Mouse (Mus musculus) midbrain, embryonic 11.5 days (tissue): ENCODE measurements around the gene Rgs8. TPM values are rescaled to one million over a fixed set of nuclear protein-coding genes. Genes with fewer than 3 reads are reported as not detected.

Experiments
- ATAC-seq: fragments of 200-750 bp; cut with Nextera tagmentation; 2 replicates; pipeline ENCODE4 v1.8.0; 2017; ENCODE audit warnings: moderate TSS enrichment, moderate library complexity; ENCODE audit not compliant: low FRiP score
- DNase-seq: peaks from one replicate; pipeline ENCODE4 v3.0.0; 2015; ENCODE audit warnings: low spot score; ENCODE audit errors: missing footprints
- H3K27ac ChIP-seq: fragments of 300-500 bp; sonication (generic); 2 replicates; pipeline ENCODE4 v1.5.1; 2014; ENCODE audit warnings: low read depth, low read length
- H3K27me3 ChIP-seq: fragments of 300-500 bp; sonication (generic); 2 replicates; pipeline ENCODE4 v1.6.1; 2014; ENCODE audit warnings: mild to moderate bottlenecking, low read length, moderate library complexity, mixed read lengths; ENCODE audit not compliant: control insufficient read depth, insufficient read depth
- H3K36me3 ChIP-seq: fragments of 300-500 bp; sonication (generic); 2 replicates; pipeline ENCODE4 v1.6.1; 2014; ENCODE audit warnings: mild to moderate bottlenecking, low read length, moderate library complexity, mixed read lengths; ENCODE audit not compliant: control insufficient read depth, insufficient read depth
- H3K4me1 ChIP-seq: fragments of 300-500 bp; sonication (generic); 2 replicates; pipeline ENCODE4 v1.6.1; 2014; ENCODE audit warnings: low read length; ENCODE audit not compliant: control insufficient read depth, insufficient read depth
- H3K4me2 ChIP-seq: fragments of 300-500 bp; sonication (generic); 2 replicates; pipeline ENCODE4 v1.6.1; 2014; ENCODE audit warnings: mild to moderate bottlenecking, moderate library complexity
- H3K4me3 ChIP-seq: fragments of 300-500 bp; sonication (generic); 2 replicates; pipeline ENCODE4 v1.5.1; 2014; ENCODE audit warnings: low read depth, low read length
- H3K9ac ChIP-seq: fragments of 300-500 bp; sonication (generic); 2 replicates; pipeline ENCODE4 v1.6.1; 2014; ENCODE audit warnings: low read length
- H3K9me3 ChIP-seq: fragments of 300-500 bp; sonication (generic); 2 replicates; pipeline ENCODE4 v1.6.1; 2016; ENCODE audit warnings: low read length; ENCODE audit not compliant: control insufficient read depth
- WGBS: fragments of 180-500 bp; shearing (Covaris S2); extraction: QIAGEN DNeasy Blood & Tissue Kit; methylation state at CpG from one replicate; pipeline ENCODE4 v1.1.7; 2014; 5-methylcytosine and 5-hydroxymethylcytosine counted together
- polyA plus RNA-seq: library from polyadenylated mRNA; unstranded; fragments of >200 nt; fragmentation: Nextera tagmentation; extraction: Ambion mirVana; gene quantifications from 2 replicates; pipeline ENCODE4 v1.2.1, GENCODE M21; 2014

Rgs8 gene
- polyA plus RNA-seq, 1 experiment from 2014 or later: 12.7 TPM

- no peak overlapping the region for H3K4me3 ChIP-seq
- ATAC-seq (no peak), DNase-seq (no peak)
- no peaks in the 10 kb centered on the region for H3K27me3 ChIP-seq
- no peaks in the 10 kb centered on the region for H3K36me3 ChIP-seq
- no peaks in the 10 kb centered on the region for H3K9me3 ChIP-seq
- H3K4me2 ChIP-seq: no peak overlapping the region
- WGBS: 74% methylated on average over 16 of the region's 16 CpGs
- H3K4me1 ChIP-seq: peaks cover 5% of the 10 kb centered on the region
- no peak overlapping the region for H3K27ac ChIP-seq
- H3K9ac ChIP-seq: no peak overlapping the region
Observed at GRCm38 (mm10) chr1:153697581-153698251, 44.9 kb downstream of the Rgs8 start.

GRCm38 (mm10) chr1:153698311-153699084 lies 45.7 kb downstream of the Rgs8 start:
- ATAC-seq: no peak
- no peak for DNase-seq
- no peaks in the 10 kb centered on the region for H3K36me3 ChIP-seq
- no peak overlapping the region for H3K4me2 ChIP-seq
- WGBS: 75% methylated on average over 7 of the region's 7 CpGs
- no peaks in the 10 kb centered on the region for H3K9me3 ChIP-seq
- no peak overlapping the region for H3K27ac ChIP-seq
- no peak overlapping the region for H3K4me3 ChIP-seq
- H3K9ac ChIP-seq: no peak overlapping the region
- peaks cover 11% of the 10 kb centered on the region for H3K4me1 ChIP-seq
- no peaks in the 10 kb centered on the region for H3K27me3 ChIP-seq

GRCm38 (mm10) chr1:153700448-153701063 lies 47.7 kb downstream of the Rgs8 start:
- Histone ChIP-seq H3K27ac (no peak overlapping the region), H3K36me3 (no peaks in the 10 kb centered on the region), H3K9me3 (no peaks in the 10 kb centered on the region), H3K4me1 (peaks cover 26% of the 10 kb centered on the region), H3K27me3 (no peaks in the 10 kb centered on the region), H3K9ac (no peak overlapping the region), H3K4me2 (no peak overlapping the region), H3K4me3 (no peak overlapping the region)
- ATAC-seq (no peak), DNase-seq (no peak)
- 92% methylated on average over 11 of the region's 11 CpGs for WGBS

GRCm38 (mm10) chr1:153701461-153701860 lies 48.6 kb downstream of the Rgs8 start:
- Histone ChIP-seq H3K4me2 (no peak overlapping the region), H3K27ac (no peak overlapping the region), H3K36me3 (no peaks in the 10 kb centered on the region), H3K4me3 (no peak overlapping the region), H3K27me3 (no peaks in the 10 kb centered on the region), H3K9me3 (no peaks in the 10 kb centered on the region), H3K4me1 (peaks cover 26% of the 10 kb centered on the region), H3K9ac (no peak overlapping the region)
- ATAC-seq (no peak), DNase-seq (no peak)
- WGBS: 93% methylated on average over 1 of the region's 1 CpGs

- Histone ChIP-seq H3K4me3 (no peak overlapping the region), H3K27ac (peak overlapping the region; percentile 89), H3K9ac (no peak overlapping the region), H3K27me3 (no peaks in the 10 kb centered on the region), H3K4me1 (peaks cover 26% of the 10 kb centered on the region), H3K36me3 (no peaks in the 10 kb centered on the region), H3K9me3 (no peaks in the 10 kb centered on the region), H3K4me2 (no peak overlapping the region)
- ATAC-seq (no peak), DNase-seq (no peak)
- WGBS: 82% methylated on average over 8 of the region's 8 CpGs
Observed at GRCm38 (mm10) chr1:153702166-153702852, 49.5 kb downstream of the Rgs8 start.

GRCm38 (mm10) chr1:153702853-153703410 lies 50.1 kb downstream of the Rgs8 start:
- Histone ChIP-seq H3K4me3 (no peak overlapping the region), H3K4me2 (no peak overlapping the region; the same call in 1 of the 2 replicates), H3K36me3 (no peaks in the 10 kb centered on the region), H3K27me3 (no peaks in the 10 kb centered on the region), H3K27ac (peak overlapping the region; percentile 89), H3K9me3 (no peaks in the 10 kb centered on the region), H3K4me1 (peaks cover 26% of the 10 kb centered on the region), H3K9ac (peak overlapping the region; percentile 32; the same call in 1 of the 2 replicates)
- DNase-seq (peak; percentile 93), ATAC-seq (peak; percentile 51)
- 46% methylated on average over 8 of the region's 8 CpGs for WGBS

GRCm38 (mm10) chr1:153703445-153703991 lies 50.7 kb downstream of the Rgs8 start:
- H3K27me3 ChIP-seq: no peaks in the 10 kb centered on the region
- no peaks in the 10 kb centered on the region for H3K9me3 ChIP-seq
- peak overlapping the region; percentile 8; the same call in 1 of the 2 replicates for H3K4me2 ChIP-seq
- ATAC-seq (peak; percentile 88), DNase-seq (peak; percentile 97)
- H3K4me1 ChIP-seq: peaks cover 26% of the 10 kb centered on the region
- WGBS: 7% methylated on average over 12 of the region's 12 CpGs
- peak overlapping the region; percentile 89 for H3K27ac ChIP-seq
- H3K9ac ChIP-seq: peak overlapping the region; percentile 30; the same call in 1 of the 2 replicates
- H3K36me3 ChIP-seq: no peaks in the 10 kb centered on the region
- no peak overlapping the region for H3K4me3 ChIP-seq

- H3K27ac ChIP-seq: peak overlapping the region; percentile 89
- DNase-seq (peak; percentile 90), ATAC-seq (0 out of 2 replicates have a peak, but pooled peaks have one; percentile 30)
- H3K4me1 ChIP-seq: peaks cover 26% of the 10 kb centered on the region
- peak overlapping the region; percentile 8; the same call in 1 of the 2 replicates for H3K4me2 ChIP-seq
- no peaks in the 10 kb centered on the region for H3K36me3 ChIP-seq
- peak overlapping the region; percentile 33; the same call in 1 of the 2 replicates for H3K9ac ChIP-seq
- no peaks in the 10 kb centered on the region for H3K9me3 ChIP-seq
- WGBS: 3% methylated on average over 7 of the region's 7 CpGs
- no peaks in the 10 kb centered on the region for H3K27me3 ChIP-seq
- H3K4me3 ChIP-seq: no peak overlapping the region
Observed at GRCm38 (mm10) chr1:153704174-153704573, 51.3 kb downstream of the Rgs8 start.
